In the genomic region with DNA sequence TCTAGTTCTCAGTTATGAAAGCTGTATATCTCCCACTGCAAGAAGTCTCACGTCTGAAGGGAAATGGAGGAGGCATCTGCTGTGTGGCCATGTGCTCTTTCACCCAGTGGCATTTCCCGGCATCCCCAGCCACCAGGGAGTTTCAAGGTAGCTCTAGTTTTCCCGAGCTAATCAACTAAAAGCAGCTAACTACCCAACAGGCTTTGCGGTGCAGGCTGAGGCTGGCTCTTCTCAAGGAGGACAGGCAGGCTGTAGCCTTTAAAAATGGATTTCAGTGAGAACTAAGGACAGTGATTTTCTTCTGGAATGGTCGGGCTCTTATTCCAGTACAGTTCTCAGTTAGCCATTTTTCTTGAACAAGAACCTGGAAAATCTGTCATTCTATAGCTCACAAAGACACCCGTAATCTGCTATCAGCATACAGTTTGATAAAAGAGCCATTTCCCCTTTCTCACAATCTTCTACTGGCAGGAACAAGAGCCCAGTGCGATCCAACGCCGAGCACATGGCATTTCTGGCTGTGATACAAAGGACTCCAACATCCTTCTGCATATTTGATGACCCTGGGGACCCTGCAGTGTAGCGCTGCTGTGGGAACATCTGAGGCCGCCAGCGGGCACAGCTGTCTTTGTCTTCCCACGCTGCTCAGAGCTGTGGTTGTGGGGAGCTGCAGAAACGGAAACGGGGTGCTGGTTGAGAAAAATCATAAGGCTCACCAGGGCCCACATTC, we compare ENCODE assay signal across 8 mouse cellular contexts.
DNase-seq lines count a peak whose midpoint lies in the region; ATAC-seq lines count a peak whose summit lies in the region.

No protein-coding gene starts in this region.

- H3K9ac ChIP-seq in liver, embryonic 12.5 days: no peak overlapping the region
- peak overlapping the region; percentile 28; the same call in 1 of the 2 replicates for H3K9ac ChIP-seq in hindbrain, embryonic 11.5 days (ENCODE audit: low read depth, low read length)

- H3K27me3 ChIP-seq in liver, embryonic 12.5 days (replicated peaks): no peaks in the 10 kb centered on the region
- H3K27me3 ChIP-seq in hindbrain, embryonic 11.5 days (ENCODE audit: control insufficient read depth, insufficient read depth, low read length): no peaks in the 10 kb centered on the region

- H3K4me1 ChIP-seq in liver, embryonic 12.5 days: 0 out of 2 replicates have a peak, but pooled peaks cover 7% of the 10 kb centered on the region
- peaks cover 2% of the 10 kb centered on the region; the same call in 1 of the 2 replicates for H3K4me1 ChIP-seq in hindbrain, embryonic 11.5 days (replicated peaks; ENCODE audit: control insufficient read depth, insufficient read depth, low read length)

- H3K9me3 ChIP-seq in liver, embryonic 12.5 days (replicated peaks): no peaks in the 10 kb centered on the region
- no peaks in the 10 kb centered on the region for H3K9me3 ChIP-seq in hindbrain, embryonic 11.5 days (ENCODE audit: control insufficient read depth, low read length)

- 18% methylated on average over 15 of the region's 15 CpGs for WGBS in liver, embryonic 12.5 days (ENCODE audit: insufficient replicate concordance)
- WGBS in hindbrain, embryonic 11.5 days: 27% methylated on average over 15 of the region's 15 CpGs

- H3K4me3 ChIP-seq in liver, embryonic 12.5 days: no peak overlapping the region
- no peak overlapping the region for H3K4me3 ChIP-seq in hindbrain, embryonic 11.5 days (ENCODE audit: low read depth, low read length)

- no peak overlapping the region; the same call in 1 of the 2 replicates for H3K4me2 ChIP-seq in liver, embryonic 12.5 days
- no peak overlapping the region for H3K4me2 ChIP-seq in hindbrain, embryonic 11.5 days (replicated peaks; ENCODE audit: low read depth, low read length)

- no peaks in the 10 kb centered on the region for H3K36me3 ChIP-seq in liver, embryonic 12.5 days
- no peaks in the 10 kb centered on the region for H3K36me3 ChIP-seq in hindbrain, embryonic 11.5 days (ENCODE audit: control insufficient read depth, insufficient read depth, low read length)

- no peak for ATAC-seq in liver, embryonic 12.5 days
- ATAC-seq in hindbrain, embryonic 11.5 days (ENCODE audit: low FRiP score): peak; percentile 91

- DNase-seq in liver: peak; percentile 22
- peak; percentile 12 to 55 for DNase-seq in frontal cortex, adult 2 months (ENCODE audit: extremely low spot score in 1 of 2, low spot score in 1 of 2)
- peak; percentile 82 for DNase-seq in hindbrain, embryonic 11.5 days (ENCODE audit: low spot score)
- DNase-seq in layer of hippocampus, postnatal 10 days (ENCODE audit: low spot score in 2 of 2): peak; percentile 12 to 34
- peak; percentile 42 to 72 for DNase-seq in lung, postnatal 4 days
- peak; percentile 5 for DNase-seq in right cerebral cortex, postnatal 25 days
- DNase-seq in urinary bladder, postnatal 10 days (ENCODE audit: low spot score): no peak

- no peak overlapping the region for H3K27ac ChIP-seq in liver, embryonic 12.5 days
- H3K27ac ChIP-seq in hindbrain, embryonic 11.5 days (ENCODE audit: low read depth, low read length): peak overlapping the region; percentile 49
